Mouse (Mus musculus): ENCODE data around the gene Dusp7. TPM values are rescaled to one million over a fixed set of nuclear protein-coding genes. Genes with fewer than 3 reads are reported as not detected.

The Dusp7 gene
- polyA plus RNA-seq, 2 experiments: 73.0 to 130 TPM

- no peak overlapping the region for H3K4me2 ChIP-seq (replicated peaks; ENCODE audit: low read depth, low read length, severe bottlenecking)
- no peak for TF ChIP-seq POLR2A (IDR thresholded peaks at IDR 0.05; ENCODE audit: borderline replicate concordance, extremely low read depth, insufficient read depth, insufficient read length)
- WGBS: 23% methylated on average over 6 of the region's 6 CpGs
Measured at GRCm38 (mm10) chr9:106405275-106405674, 36.8 kb downstream of the Dusp7 start.

GRCm38 (mm10) chr9:106406443-106407078 lies 38.1 kb downstream of the Dusp7 start:
- H3K4me3 ChIP-seq (replicated peaks; ENCODE audit: low read length): no peak overlapping the region
- H3K4me1 ChIP-seq (ENCODE audit: control insufficient read depth, insufficient read depth, low read length): peaks cover 6% of the 10 kb centered on the region
- TF ChIP-seq POLR2A (IDR thresholded peaks at IDR 0.05; ENCODE audit: borderline replicate concordance, extremely low read depth, insufficient read depth, insufficient read length): no peak
- no peak overlapping the region for H3K4me2 ChIP-seq (replicated peaks; ENCODE audit: low read depth, low read length, severe bottlenecking)
- no peak overlapping the region for H3K9ac ChIP-seq (ENCODE audit: low read depth, low read length, severe bottlenecking)
- no peak overlapping the region for H3K27ac ChIP-seq (replicated peaks; ENCODE audit: low read depth, low read length)
- no peaks in the 10 kb centered on the region for H3K36me3 ChIP-seq (ENCODE audit: control insufficient read depth, insufficient read depth, low read length)
- DNase-seq (ENCODE audit: low spot score) (no peak), ATAC-seq (ENCODE audit: low FRiP score, low read depth) (no peak)
- no peaks in the 10 kb centered on the region; the same call in 1 of the 2 replicates for H3K9me3 ChIP-seq (ENCODE audit: control insufficient read depth, low read length)
- no peaks in the 10 kb centered on the region for H3K27me3 ChIP-seq (ENCODE audit: control insufficient read depth, insufficient read depth, low read length)
- WGBS: 57% methylated on average over 8 of the region's 8 CpGs

More at GRCm38 (mm10) chr9:106405275-106405674, 36.8 kb downstream of the Dusp7 start:
- Histone ChIP-seq H3K9ac (ENCODE audit: low read depth, low read length, severe bottlenecking) (no peak overlapping the region; the same call in 1 of the 2 replicates), H3K4me3 (replicated peaks; ENCODE audit: low read length) (no peak overlapping the region), H3K4me1 (ENCODE audit: control insufficient read depth, insufficient read depth, low read length) (peaks cover 4% of the 10 kb centered on the region), H3K9me3 (ENCODE audit: control insufficient read depth, low read length) (no peaks in the 10 kb centered on the region; the same call in 1 of the 2 replicates), H3K27me3 (ENCODE audit: control insufficient read depth, insufficient read depth, low read length) (no peaks in the 10 kb centered on the region), H3K36me3 (ENCODE audit: control insufficient read depth, insufficient read depth, low read length) (no peaks in the 10 kb centered on the region), H3K27ac (replicated peaks; ENCODE audit: low read depth, low read length) (no peak overlapping the region)
- DNase-seq (ENCODE audit: low spot score): no peak
- peak; percentile 36 for ATAC-seq (ENCODE audit: low FRiP score, low read depth)

- ATAC-seq (ENCODE audit: low FRiP score, low read depth) (no peak), DNase-seq (ENCODE audit: low spot score) (no peak)
- Histone ChIP-seq H3K4me2 (replicated peaks; ENCODE audit: low read depth, low read length, severe bottlenecking) (no peak overlapping the region), H3K27ac (replicated peaks; ENCODE audit: low read depth, low read length) (no peak overlapping the region), H3K27me3 (ENCODE audit: control insufficient read depth, insufficient read depth, low read length) (no peaks in the 10 kb centered on the region), H3K4me1 (ENCODE audit: control insufficient read depth, insufficient read depth, low read length) (peaks cover 6% of the 10 kb centered on the region; the same call in 1 of the 2 replicates), H3K36me3 (ENCODE audit: control insufficient read depth, insufficient read depth, low read length) (no peaks in the 10 kb centered on the region), H3K9me3 (ENCODE audit: control insufficient read depth, low read length) (no peaks in the 10 kb centered on the region; the same call in 1 of the 2 replicates), H3K9ac (ENCODE audit: low read depth, low read length, severe bottlenecking) (no peak overlapping the region), H3K4me3 (replicated peaks; ENCODE audit: low read length) (no peak overlapping the region)
- whole genome bisulfite sequencing: 97% methylated on average over 4 of the region's 4 CpGs
- no peak for TF ChIP-seq POLR2A (IDR thresholded peaks at IDR 0.05; ENCODE audit: borderline replicate concordance, extremely low read depth, insufficient read depth, insufficient read length)
Measured at GRCm38 (mm10) chr9:106409096-106409495, 40.7 kb downstream of the Dusp7 start.

GRCm38 (mm10) chr9:106410086-106410650 lies 41.7 kb downstream of the Dusp7 start:
- H3K9ac ChIP-seq (ENCODE audit: low read depth, low read length, severe bottlenecking): no peak overlapping the region
- TF ChIP-seq POLR2A (IDR thresholded peaks at IDR 0.05; ENCODE audit: borderline replicate concordance, extremely low read depth, insufficient read depth, insufficient read length): no peak
- H3K9me3 ChIP-seq (ENCODE audit: control insufficient read depth, low read length): no peaks in the 10 kb centered on the region; the same call in 1 of the 2 replicates
- no peaks in the 10 kb centered on the region for H3K36me3 ChIP-seq (ENCODE audit: control insufficient read depth, insufficient read depth, low read length)
- H3K4me3 ChIP-seq (replicated peaks; ENCODE audit: low read length): no peak overlapping the region
- no peak overlapping the region for H3K4me2 ChIP-seq (replicated peaks; ENCODE audit: low read depth, low read length, severe bottlenecking)
- H3K4me1 ChIP-seq (ENCODE audit: control insufficient read depth, insufficient read depth, low read length): peaks cover 6% of the 10 kb centered on the region; the same call in 1 of the 2 replicates
- DNase-seq (ENCODE audit: low spot score) (no peak), ATAC-seq (ENCODE audit: low FRiP score, low read depth) (no peak)
- no peaks in the 10 kb centered on the region for H3K27me3 ChIP-seq (ENCODE audit: control insufficient read depth, insufficient read depth, low read length)
- H3K27ac ChIP-seq (replicated peaks; ENCODE audit: low read depth, low read length): no peak overlapping the region
- WGBS: 48% methylated on average over 2 of the region's 2 CpGs

- no peak overlapping the region for H3K9ac ChIP-seq (ENCODE audit: low read depth, low read length, severe bottlenecking)
- no peaks in the 10 kb centered on the region; the same call in 1 of the 2 replicates for H3K9me3 ChIP-seq (ENCODE audit: control insufficient read depth, low read length)
- no peak overlapping the region for H3K27ac ChIP-seq (replicated peaks; ENCODE audit: low read depth, low read length)
- H3K36me3 ChIP-seq (ENCODE audit: control insufficient read depth, insufficient read depth, low read length): no peaks in the 10 kb centered on the region
- peaks cover 6% of the 10 kb centered on the region; the same call in 1 of the 2 replicates for H3K4me1 ChIP-seq (ENCODE audit: control insufficient read depth, insufficient read depth, low read length)
- H3K27me3 ChIP-seq (ENCODE audit: control insufficient read depth, insufficient read depth, low read length): no peaks in the 10 kb centered on the region
- ATAC-seq (ENCODE audit: low FRiP score, low read depth) (no peak), DNase-seq (ENCODE audit: low spot score) (no peak)
- no peak overlapping the region for H3K4me3 ChIP-seq (replicated peaks; ENCODE audit: low read length)
- 67% methylated on average over 9 of the region's 9 CpGs for WGBS
- TF ChIP-seq POLR2A (IDR thresholded peaks at IDR 0.05; ENCODE audit: borderline replicate concordance, extremely low read depth, insufficient read depth, insufficient read length): no peak
- no peak overlapping the region for H3K4me2 ChIP-seq (replicated peaks; ENCODE audit: low read depth, low read length, severe bottlenecking)
Measured at GRCm38 (mm10) chr9:106411091-106411594, 42.7 kb downstream of the Dusp7 start.
